8 mouse cellular contexts compared by ENCODE assay signal in the genomic region with DNA sequence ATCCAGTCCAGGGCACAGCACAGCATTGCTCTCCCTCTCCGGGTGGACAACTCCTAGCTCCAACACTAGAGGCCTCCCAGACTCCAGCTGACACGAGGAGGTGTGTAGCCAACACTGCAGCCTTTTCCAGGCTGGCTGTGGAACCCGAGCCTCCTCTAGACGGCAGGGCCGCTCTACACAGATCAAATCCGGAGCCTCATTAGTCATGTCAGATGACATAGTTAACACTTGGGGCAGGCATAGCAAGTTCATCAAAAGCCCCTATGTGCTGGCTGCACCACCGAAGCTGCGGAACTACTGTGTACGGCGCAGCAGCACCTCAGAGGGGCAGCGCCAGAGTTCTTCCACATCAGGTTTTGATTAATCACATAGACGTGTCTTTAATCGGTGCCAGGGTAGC. TPM values are rescaled to one million over a fixed set of nuclear protein-coding genes. Genes with fewer than 3 reads are reported as not detected.
A peak's percentile ranks its signal among the peaks of the same experiment; 100 is the strongest.
DNase-seq lines count a peak whose midpoint lies in the region; ATAC-seq lines count a peak whose summit lies in the region.

No protein-coding gene starts in this region.

- H3K4me2 ChIP-seq in heart, embryonic 14.5 days (ENCODE audit: low read length) = no peak overlapping the region

- intact Hi-C loops in left cerebral cortex, postnatal 25 days (cut with DNase I) = no loop called here

- H3K27ac ChIP-seq in heart, embryonic 14.5 days (replicated peaks in 1 of 2; ENCODE audit: control insufficient read depth in 1 of 2, insufficient read depth in 1 of 2, low read depth in 2 of 2, low read length in 2 of 2) = no peak overlapping the region

- H3K36me3 ChIP-seq in heart, embryonic 14.5 days (ENCODE audit: control insufficient read depth, insufficient read depth, low read length) = no peaks in the 10 kb centered on the region

- H3K4me1 ChIP-seq in heart, embryonic 14.5 days (ENCODE audit: control insufficient read depth in 2 of 2, insufficient read depth in 2 of 2, low read length in 2 of 2) = peaks cover 2 to 5% of the 10 kb centered on the region in 2 experiments; a peak in 2 of 4 replicates

- H3K27me3 ChIP-seq in heart, embryonic 14.5 days (ENCODE audit: control insufficient read depth, insufficient read depth, low read length) = no peaks in the 10 kb centered on the region

- H3K4me3 ChIP-seq in heart, embryonic 14.5 days (ENCODE audit: control insufficient read depth in 1 of 2, insufficient read depth in 1 of 2, low read depth in 1 of 2, low read length in 2 of 2) = no peak overlapping the region

- peak; percentile 38 for DNase-seq in kidney, adult 18-20 months
- DNase-seq in kidney, adult 11 months = no peak
- DNase-seq in embryo, embryonic 10.5 days (ENCODE audit: low spot score) = peak; percentile 75
- DNase-seq in kidney, postnatal 25 days = peak; percentile 59 to 71
- peak; percentile 53 for DNase-seq in testis, postnatal 10 days (ENCODE audit: low spot score)
- DNase-seq in frontal cortex, postnatal 10 days (ENCODE audit: low spot score in 2 of 2) = no peak
- DNase-seq in left cerebral cortex, postnatal 25 days (ENCODE audit: low spot score in 2 of 2) = no peak

- ATAC-seq in heart, embryonic 14.5 days (ENCODE audit: insufficient number of reproducible peaks, insufficient read depth, low FRiP score, low read depth) = 0 out of 2 replicates have a peak, but pooled peaks have one; percentile 35

- H3K9ac ChIP-seq in heart, embryonic 14.5 days (ENCODE audit: low read length) = no peak overlapping the region

- WGBS in heart, embryonic 14.5 days = 44% methylated on average over 13 of the region's 13 CpGs

- H3K9me3 ChIP-seq in heart, embryonic 14.5 days (ENCODE audit: control insufficient read depth, low read length) = no peaks in the 10 kb centered on the region

RNA-seq across cellular contexts. Expression of a gene that starts 17.0 kb away (rescaled TPM):
- 44.9 and 48.6 TPM in 2 replicates for polyA plus RNA-seq in heart, embryonic 14.5 days (2014; fragmentation: Nextera tagmentation; extraction: Ambion mirVana)
- 10 to 100 TPM; 60.8 to 61.8 TPM for total RNA-seq in left cerebral cortex, postnatal 25 days (2021)

RNA-seq across cellular contexts. Expression of a gene that starts 29.3 kb away (rescaled TPM):
- 32.7 and 34.9 TPM in 2 replicates for polyA plus RNA-seq in heart, embryonic 14.5 days (2014; fragmentation: Nextera tagmentation; extraction: Ambion mirVana)
- 10 to 100 TPM; 62.4 to 68.4 TPM for total RNA-seq in left cerebral cortex, postnatal 25 days (2021)

Comparison
In these comparisons a context has a peak if more than half of its experiments do, and no peak if none do; other contexts are left out.
1. DNase-seq: peak in kidney, adult 18-20 months (single experiment), embryo, embryonic 10.5 days (single experiment), kidney, postnatal 25 days (2 of 2) and testis, postnatal 10 days (single experiment); none in kidney, adult 11 months (single experiment), frontal cortex, postnatal 10 days (0 of 2) and left cerebral cortex, postnatal 25 days (0 of 2).